24 mouse cellular contexts compared by ENCODE assay signal in genomic region chr9:7335766-7336680, GRCm38 (mm10). TPM values are rescaled to one million over a fixed set of nuclear protein-coding genes. Genes with fewer than 3 reads are reported as not detected.
DNase-seq lines count a peak whose midpoint lies in the region; ATAC-seq and TF ChIP-seq lines count a peak whose summit lies in the region.
"Had no signal": no experiment of that assay in that cellular context is flagged by ENCODE, and none has a peak within 500 bp of the region (broad histone marks: within the 10 kb centered on the region; RNA-seq: fewer than 3 reads in every experiment).

No protein-coding gene starts in this region.

- no peak overlapping the region for H3K4me2 ChIP-seq in kidney, embryonic 14.5 days (replicated peaks; ENCODE audit: low read depth, low read length)
- H3K4me2 ChIP-seq in midbrain, embryonic 11.5 days = no peak overlapping the region
- no peak overlapping the region for H3K4me2 ChIP-seq in midbrain, postnatal 0 days (ENCODE audit: low read depth, low read length, poor library complexity, severe bottlenecking)
- H3K4me2 ChIP-seq: embryonic facial prominence, embryonic 13.5 days; forebrain, embryonic 12.5 days; heart, embryonic 11.5 days; heart, embryonic 15.5 days; hindbrain, embryonic 14.5 days had no signal

- H3K9me3 ChIP-seq in kidney, embryonic 14.5 days (ENCODE audit: control insufficient read depth, low read length) = no peaks in the 10 kb centered on the region
- no peaks in the 10 kb centered on the region for H3K9me3 ChIP-seq in midbrain, embryonic 11.5 days (ENCODE audit: control insufficient read depth, low read length)
- no peaks in the 10 kb centered on the region for H3K9me3 ChIP-seq in midbrain, postnatal 0 days (ENCODE audit: low read length)
- H3K9me3 ChIP-seq: embryonic facial prominence, embryonic 13.5 days; forebrain, embryonic 12.5 days; heart, embryonic 15.5 days; hindbrain, embryonic 10.5 days had no signal

- peak; percentile 94 for ATAC-seq in kidney, embryonic 14.5 days (ENCODE audit: low FRiP score, low TSS enrichment)
- ATAC-seq in midbrain, embryonic 11.5 days (ENCODE audit: low FRiP score) = no peak
- no peak for ATAC-seq in midbrain, postnatal 0 days (ENCODE audit: low FRiP score)
- ATAC-seq in common myeloid progenitor, adult 5-6 weeks (replicated peaks; ENCODE audit: low read depth, poor library complexity, severe bottlenecking) = 0 out of 2 replicates have a peak, but pooled peaks have one; percentile 27
- ATAC-seq: forebrain, embryonic 16.5 days had no signal

- TF ChIP-seq CTCF in midbrain, postnatal 0 days (IDR thresholded peaks at IDR 0.05) = no peak

- no peaks in the 10 kb centered on the region for H3K36me3 ChIP-seq in kidney, embryonic 14.5 days (ENCODE audit: control insufficient read depth, insufficient read depth, low read length)
- no peaks in the 10 kb centered on the region for H3K36me3 ChIP-seq in midbrain, embryonic 11.5 days (ENCODE audit: control insufficient read depth, insufficient read depth, low read length)
- H3K36me3 ChIP-seq in midbrain, postnatal 0 days (ENCODE audit: insufficient read depth, low read length) = no peaks in the 10 kb centered on the region
- H3K36me3 ChIP-seq: embryonic facial prominence, embryonic 13.5 days; forebrain, embryonic 12.5 days; heart, embryonic 15.5 days; hindbrain, embryonic 10.5 days had no signal

- intact Hi-C loops in heart, postnatal 36 days (cut with DNase I) = no loop called here

- no peak overlapping the region for H3K4me3 ChIP-seq in kidney, embryonic 14.5 days (ENCODE audit: low read length)
- H3K4me3 ChIP-seq in midbrain, embryonic 11.5 days (ENCODE audit: low read depth, low read length) = no peak overlapping the region
- H3K4me3 ChIP-seq in midbrain, postnatal 0 days (ENCODE audit: low read depth, low read length) = no peak overlapping the region
- H3K4me3 ChIP-seq: embryonic facial prominence, embryonic 13.5 days; forebrain, embryonic 12.5 days; heart, adult 2 months; heart, embryonic 15.5 days; hindbrain, embryonic 10.5 days had no signal

- WGBS in kidney, embryonic 14.5 days = 25% methylated on average over 5 of the region's 6 CpGs
- WGBS in midbrain, embryonic 11.5 days = 88% methylated on average over 5 of the region's 6 CpGs
- WGBS in midbrain, postnatal 0 days = 90% methylated on average over 5 of the region's 6 CpGs

- no peak overlapping the region for H3K27ac ChIP-seq in kidney, embryonic 14.5 days (ENCODE audit: low read depth, low read length)
- no peak overlapping the region for H3K27ac ChIP-seq in midbrain, embryonic 11.5 days (ENCODE audit: low read depth, low read length)
- no peak overlapping the region for H3K27ac ChIP-seq in midbrain, postnatal 0 days (ENCODE audit: low read depth, low read length)
- H3K27ac ChIP-seq: embryonic facial prominence, embryonic 13.5 days; forebrain, embryonic 12.5 days; heart, adult 2 months; heart, embryonic 15.5 days; hindbrain, embryonic 10.5 days; hindbrain, embryonic 14.5 days had no signal

- no peak overlapping the region for H3K9ac ChIP-seq in kidney, embryonic 14.5 days (ENCODE audit: low read depth, low read length)
- H3K9ac ChIP-seq in midbrain, embryonic 11.5 days (ENCODE audit: low read length) = no peak overlapping the region
- no peak overlapping the region for H3K9ac ChIP-seq in midbrain, postnatal 0 days (replicated peaks; ENCODE audit: low read length, poor library complexity, severe bottlenecking)
- H3K9ac ChIP-seq: embryonic facial prominence, embryonic 13.5 days; forebrain, embryonic 12.5 days; heart, embryonic 15.5 days; hindbrain, embryonic 14.5 days had no signal

- no peaks in the 10 kb centered on the region for H3K4me1 ChIP-seq in kidney, embryonic 14.5 days (ENCODE audit: control insufficient read depth, insufficient read depth, low read length)
- H3K4me1 ChIP-seq in midbrain, embryonic 11.5 days (ENCODE audit: control insufficient read depth, insufficient read depth, low read length) = no peaks in the 10 kb centered on the region
- H3K4me1 ChIP-seq in midbrain, postnatal 0 days (ENCODE audit: insufficient read depth, low read length) = no peaks in the 10 kb centered on the region
- H3K4me1 ChIP-seq: embryonic facial prominence, embryonic 13.5 days; forebrain, embryonic 12.5 days; heart, embryonic 15.5 days; hindbrain, embryonic 10.5 days had no signal

- no peaks in the 10 kb centered on the region for H3K27me3 ChIP-seq in kidney, embryonic 14.5 days (ENCODE audit: control insufficient read depth, insufficient read depth, low read length)
- H3K27me3 ChIP-seq in midbrain, embryonic 11.5 days (ENCODE audit: control insufficient read depth, insufficient read depth, low read length) = no peaks in the 10 kb centered on the region
- no peaks in the 10 kb centered on the region for H3K27me3 ChIP-seq in midbrain, postnatal 0 days (ENCODE audit: insufficient read depth, low read length)
- H3K27me3 ChIP-seq: embryonic facial prominence, embryonic 13.5 days; forebrain, embryonic 12.5 days; heart, embryonic 15.5 days had no signal

- no peak for DNase-seq in kidney, postnatal 25 days
- DNase-seq in midbrain, embryonic 11.5 days (ENCODE audit: low spot score, missing footprints) = peak; percentile 23
- DNase-seq in midbrain, postnatal 0 days (ENCODE audit: low spot score) = no peak
- DNase-seq in heart, postnatal 36 days = no peak
- DNase-seq in testis, postnatal 10 days (ENCODE audit: low spot score) = no peak
- DNase-seq: adrenal gland, postnatal 10 days; cerebellum, adult 11-12 months; cerebellum, adult 9-10 months; cerebellum, postnatal 25 days; gastrocnemius, postnatal 14 days; heart, postnatal 14 days had no signal

RNA-seq across cellular contexts. Expression of gene Mmp12, which starts 8.2 kb away (rescaled TPM):
- polyA plus RNA-seq in kidney, embryonic 14.5 days (2014; fragmentation: Nextera tagmentation; extraction: Ambion mirVana) = not detected in 2 replicates
- polyA plus RNA-seq in midbrain, embryonic 11.5 days (2014; fragmentation: Nextera tagmentation; extraction: Ambion mirVana) = not detected in 2 replicates
- total RNA-seq in midbrain, postnatal 0 days (2014; rRNA removed) = not detected in 2 replicates
- polyA plus RNA-seq in midbrain, postnatal 0 days (2015; fragmentation: Nextera tagmentation; extraction: Ambion mirVana) = not detected in 2 replicates
- not detected in 2 replicates for total RNA-seq in common myeloid progenitor, adult 5-6 weeks (2017)
- 1 to 10 TPM in 1 of 2 experiments, under 1 TPM in 1; 0.46 to 1.2 TPM for total RNA-seq in heart, postnatal 36 days (2021)
- total RNA-seq: gastrocnemius, postnatal 14 days had no signal
- polyA plus RNA-seq: C2C12; embryonic facial prominence, embryonic 13.5 days; forebrain, embryonic 12.5 days; forebrain, embryonic 16.5 days; frontal cortex, adult 2 months; heart, embryonic 11.5 days; hindbrain, embryonic 10.5 days; hindbrain, embryonic 14.5 days had no signal

RNA-seq across cellular contexts. Expression of gene Mmp1b, which starts 51.8 kb away (rescaled TPM):
- polyA plus RNA-seq in kidney, embryonic 14.5 days (2014; fragmentation: Nextera tagmentation; extraction: Ambion mirVana) = not detected in 2 replicates
- polyA plus RNA-seq in midbrain, embryonic 11.5 days (2014; fragmentation: Nextera tagmentation; extraction: Ambion mirVana) = not detected in 2 replicates
- total RNA-seq in midbrain, postnatal 0 days (2014; rRNA removed) = not detected in 2 replicates
- polyA plus RNA-seq in midbrain, postnatal 0 days (2015; fragmentation: Nextera tagmentation; extraction: Ambion mirVana) = not detected in 2 replicates
- not detected in 2 replicates for total RNA-seq in common myeloid progenitor, adult 5-6 weeks (2017)
- not detected for total RNA-seq in heart, postnatal 36 days (2021)
- total RNA-seq: adrenal gland, postnatal 10 days; adrenal gland, postnatal 4 days; gastrocnemius, postnatal 14 days; heart, adult 2 months; heart, postnatal 14 days had no signal
- polyA plus RNA-seq: C2C12; embryonic facial prominence, embryonic 13.5 days; forebrain, embryonic 12.5 days; forebrain, embryonic 16.5 days; frontal cortex, adult 2 months; heart, adult 2 months; heart, embryonic 11.5 days; heart, embryonic 15.5 days; hindbrain, embryonic 10.5 days; hindbrain, embryonic 14.5 days had no signal

Comparison
In these comparisons a context has a peak if more than half of its experiments do, and no peak if none do; other contexts are left out.
1. ATAC-seq: peak in kidney, embryonic 14.5 days (single experiment) and common myeloid progenitor, adult 5-6 weeks (single experiment); none in midbrain, embryonic 11.5 days (single experiment) and midbrain, postnatal 0 days (single experiment).